Mouse (Mus musculus): ENCODE measurements around the gene Slc25a36. TPM values are rescaled to one million over a fixed set of nuclear protein-coding genes. Genes with fewer than 3 reads are reported as not detected.
A peak's percentile ranks its signal among the peaks of the same experiment; 100 is the strongest.

Slc25a36 gene
- total RNA-seq (2021) (10 to 100 TPM; 57.4 to 62.0 TPM), polyA plus RNA-seq (2012; rRNA removed) (7.1 and 8.5 TPM in 2 replicates)
- long read RNA-seq, full-length matches to known transcripts, result 5 of 13 reads
- long read RNA-seq, partial matches to known transcripts, result 1 of 13 reads
- long read RNA-seq, other reads (novel, unspliced or antisense), result 7 of 13 reads

- peak; percentile 98 for DNase-seq
Observed at GRCm38 (mm10) chr9:97110571-97111390, at the start of gene Slc25a36. TSS of gene Slc25a36 (minus strand) at chr9:97111157.

- no peak for DNase-seq
Observed at GRCm38 (mm10) chr9:97158412-97158811, 47.5 kb upstream of the Slc25a36 start.

- DNase-seq, result no peak
Observed at GRCm38 (mm10) chr9:97155981-97156380, 45.0 kb upstream of the Slc25a36 start.

- DNase-seq, result no peak
Observed at GRCm38 (mm10) chr9:97154956-97155355, 44.0 kb upstream of the Slc25a36 start.

- no peak for DNase-seq
Observed at GRCm38 (mm10) chr9:97153006-97153405, 42.0 kb upstream of the Slc25a36 start.

- DNase-seq, result no peak
Observed at GRCm38 (mm10) chr9:97147270-97147669, 36.3 kb upstream of the Slc25a36 start.

GRCm38 (mm10) chr9:97145351-97145750, 34.4 kb upstream of the Slc25a36 start:
- DNase-seq, result no peak

- DNase-seq, result no peak
Observed at GRCm38 (mm10) chr9:97143416-97143815, 32.5 kb upstream of the Slc25a36 start.

- no peak for DNase-seq
Observed at GRCm38 (mm10) chr9:97142558-97142957, 31.6 kb upstream of the Slc25a36 start.

GRCm38 (mm10) chr9:97141723-97142122, 30.8 kb upstream of the Slc25a36 start:
- DNase-seq, result no peak

GRCm38 (mm10) chr9:97140145-97140932, 29.4 kb upstream of the Slc25a36 start:
- DNase-seq, result no peak

GRCm38 (mm10) chr9:97137678-97138077, 26.7 kb upstream of the Slc25a36 start:
- no peak for DNase-seq

GRCm38 (mm10) chr9:97137116-97137515, 26.2 kb upstream of the Slc25a36 start:
- DNase-seq, result no peak

- no peak for DNase-seq
Observed at GRCm38 (mm10) chr9:97135866-97136265, 24.9 kb upstream of the Slc25a36 start.

- no peak for DNase-seq
Observed at GRCm38 (mm10) chr9:97133178-97133577, 22.2 kb upstream of the Slc25a36 start.

GRCm38 (mm10) chr9:97130001-97130400, 19.0 kb upstream of the Slc25a36 start:
- DNase-seq, result no peak

- DNase-seq, result no peak
Observed at GRCm38 (mm10) chr9:97123934-97124692, 13.2 kb upstream of the Slc25a36 start.

- no peak for DNase-seq
Observed at GRCm38 (mm10) chr9:97121432-97121831, 10.5 kb upstream of the Slc25a36 start.

GRCm38 (mm10) chr9:97114271-97114670, 3.3 kb upstream of the Slc25a36 start:
- DNase-seq, result no peak

GRCm38 (mm10) chr9:97113555-97113929, 2.6 kb upstream of the Slc25a36 start:
- no peak for DNase-seq

GRCm38 (mm10) chr9:97112797-97113554, 2.0 kb upstream of the Slc25a36 start:
- no peak for DNase-seq

Data from adrenal gland, adult 2 months (tissue).